Mouse (Mus musculus) heart, embryonic 16.5 days (tissue): ENCODE data around the gene Cacng7. TPM values are rescaled to one million over a fixed set of nuclear protein-coding genes. Genes with fewer than 3 reads are reported as not detected.

Source experiments
- ATAC-seq: fragments of 200-750 bp; cut with Nextera tagmentation; replicated peaks from 2 replicates; pipeline ENCODE4 v1.8.0; 2017; ENCODE audit warnings: moderate number of reproducible peaks; ENCODE audit not compliant: insufficient read depth, low FRiP score; ENCODE audit errors: extremely low read depth
- H3K27ac ChIP-seq: fragments of 300-500 bp; sonication (generic); 2 replicates; pipeline ENCODE4 v1.5.1; 2014; ENCODE audit warnings: mild to moderate bottlenecking, low read length, control low read depth, moderate library complexity
- H3K27me3 ChIP-seq: fragments of 300-500 bp; sonication (generic); 2 replicates; pipeline ENCODE4 v1.6.1; 2014; ENCODE audit warnings: low read length, mixed read lengths; ENCODE audit not compliant: control insufficient read depth, insufficient read depth
- H3K36me3 ChIP-seq: fragments of 300-500 bp; sonication (generic); 2 replicates; pipeline ENCODE4 v1.6.1; 2014; ENCODE audit not compliant: control insufficient read depth, insufficient read depth
- H3K4me1 ChIP-seq: fragments of 300-500 bp; sonication (generic); 2 replicates; pipeline ENCODE4 v1.6.1; 2014; ENCODE audit warnings: low read length, mixed read lengths; ENCODE audit not compliant: control insufficient read depth, insufficient read depth
- H3K4me2 ChIP-seq: fragments of 300-500 bp; sonication (generic); 2 replicates; pipeline ENCODE4 v1.6.1; 2014; ENCODE audit warnings: low read depth, mild to moderate bottlenecking, control low read depth, low read length
- H3K4me3 ChIP-seq: fragments of 300-500 bp; sonication (generic); 2 replicates; pipeline ENCODE4 v1.5.1; 2014; ENCODE audit warnings: mild to moderate bottlenecking, control low read depth, low read length
- H3K9ac ChIP-seq: fragments of 300-500 bp; sonication (generic); 2 replicates; pipeline ENCODE4 v1.6.1; 2014; ENCODE audit warnings: low read length, control low read depth
- H3K9me3 ChIP-seq: fragments of 300-500 bp; sonication (generic); replicated peaks from 2 replicates; pipeline ENCODE4 v1.6.1; 2016; ENCODE audit warnings: low read length; ENCODE audit not compliant: control insufficient read depth
- WGBS: fragments of 180-500 bp; shearing (Covaris S2); extraction: QIAGEN DNeasy Blood & Tissue Kit; methylation state at CpG from one replicate; pipeline ENCODE4 v1.1.7; 2014; 5-methylcytosine and 5-hydroxymethylcytosine counted together
- polyA plus RNA-seq: library from polyadenylated mRNA; unstranded; fragments of >200 nt; fragmentation: Nextera tagmentation; extraction: Ambion mirVana; gene quantifications from 2 replicates; pipeline ENCODE4 v1.2.1, GENCODE M21; 2015

The Cacng7 gene
- polyA plus RNA-seq, 1 experiment from 2014 or later, result 0.16 TPM

DNA sequence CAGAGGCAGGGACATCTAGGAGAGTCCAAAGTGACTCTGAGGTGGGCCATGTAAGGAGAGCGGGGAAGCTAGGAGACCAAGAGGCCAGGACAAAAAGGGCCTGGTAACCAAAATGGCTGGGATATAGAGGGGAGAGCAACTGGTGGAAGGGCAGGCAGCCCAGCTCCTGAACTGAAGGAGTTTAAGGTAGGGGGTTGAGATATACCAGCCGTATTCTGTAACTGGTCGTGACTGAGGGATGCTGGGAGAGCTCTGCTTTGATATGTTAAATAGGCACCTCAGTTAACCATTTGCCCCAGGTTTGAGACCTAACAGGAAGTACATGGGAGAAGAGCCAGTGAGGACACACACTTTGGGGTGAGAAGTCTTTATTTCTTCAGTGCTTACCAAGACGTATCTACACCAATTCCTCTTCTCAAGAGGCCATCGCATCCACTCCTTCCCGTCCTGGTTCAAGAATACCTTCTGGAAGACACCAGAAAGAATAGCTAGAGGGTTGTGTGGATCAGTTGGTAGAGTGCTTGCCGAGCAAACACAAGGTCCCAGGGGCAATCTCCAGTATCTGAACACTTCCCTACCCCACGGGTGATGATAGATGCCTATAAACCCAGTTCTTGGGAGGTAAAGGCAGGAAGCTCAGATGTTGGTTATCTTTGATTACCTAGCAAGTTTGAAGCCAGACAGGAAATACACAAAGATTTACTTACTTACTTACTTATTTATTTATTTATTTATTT, 31.7 kb upstream of the Cacng7 start:
- no peak overlapping the region for H3K4me3 ChIP-seq
- H3K4me2 ChIP-seq, result peak overlapping the region; percentile 75
- no peak overlapping the region for H3K9ac ChIP-seq
- H3K9me3 ChIP-seq, result no peaks in the 10 kb centered on the region
- H3K27me3 ChIP-seq, result peaks cover 14% of the 10 kb centered on the region
- 50% methylated on average over 8 of the region's 8 CpGs for WGBS
- H3K4me1 ChIP-seq, result peaks cover 59% of the 10 kb centered on the region
- ATAC-seq, result no peak
- H3K27ac ChIP-seq, result no peak overlapping the region
- peaks cover 34% of the 10 kb centered on the region for H3K36me3 ChIP-seq

DNA sequence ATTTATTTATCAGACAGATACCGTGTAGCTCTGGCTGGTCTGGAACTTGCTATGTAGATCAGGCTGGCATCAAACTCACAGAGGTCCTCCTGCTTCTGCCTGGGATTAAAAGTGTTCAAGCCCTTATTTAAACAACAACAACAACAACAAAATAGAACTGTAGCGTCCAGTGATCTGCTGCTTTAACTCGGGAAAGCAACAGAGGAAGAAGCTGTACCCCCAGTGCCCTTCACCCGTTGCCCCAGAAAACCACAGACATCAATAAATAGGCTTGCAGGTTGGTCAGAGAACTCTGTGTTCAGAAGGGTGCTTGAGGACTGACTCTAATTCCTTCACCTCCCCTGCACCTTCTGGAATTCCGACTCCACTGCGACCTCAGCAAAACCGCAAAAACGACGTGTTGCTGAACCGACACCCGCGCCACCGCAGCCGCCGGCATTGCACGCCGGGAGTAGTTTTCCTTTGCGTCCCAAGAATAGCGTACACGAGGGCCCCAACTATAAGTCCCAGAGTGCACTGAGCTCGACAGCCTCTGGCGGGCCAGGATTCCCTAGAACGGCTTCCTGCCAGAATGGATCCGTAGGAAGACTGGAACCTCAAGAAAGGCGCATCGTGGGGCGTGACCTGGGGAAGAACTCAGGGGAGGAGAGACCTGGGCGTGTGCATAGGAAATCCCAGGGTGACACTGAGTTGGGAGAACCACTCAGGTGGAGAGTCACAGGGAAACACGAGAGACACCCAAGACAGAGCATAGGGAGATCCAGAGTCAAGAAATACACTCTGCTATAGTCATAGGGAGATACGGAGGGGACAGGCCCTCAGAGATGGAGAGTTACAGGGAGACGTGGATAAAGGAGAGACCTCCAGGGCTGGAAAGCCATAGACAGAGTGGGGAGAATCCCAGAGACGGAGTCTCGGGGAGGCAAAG, 30.9 kb upstream of the Cacng7 start:
- Histone ChIP-seq H3K4me3 (peak overlapping the region; percentile 46), H3K4me2 (peak overlapping the region; percentile 75), H3K4me1 (peaks cover 51% of the 10 kb centered on the region), H3K9ac (peak overlapping the region; percentile 66), H3K9me3 (no peaks in the 10 kb centered on the region), H3K27ac (peak overlapping the region; percentile 69), H3K27me3 (peaks cover 14% of the 10 kb centered on the region), H3K36me3 (peaks cover 25% of the 10 kb centered on the region)
- 5% methylated on average over 33 of the region's 33 CpGs for WGBS
- peak; percentile 69 for ATAC-seq

DNA sequence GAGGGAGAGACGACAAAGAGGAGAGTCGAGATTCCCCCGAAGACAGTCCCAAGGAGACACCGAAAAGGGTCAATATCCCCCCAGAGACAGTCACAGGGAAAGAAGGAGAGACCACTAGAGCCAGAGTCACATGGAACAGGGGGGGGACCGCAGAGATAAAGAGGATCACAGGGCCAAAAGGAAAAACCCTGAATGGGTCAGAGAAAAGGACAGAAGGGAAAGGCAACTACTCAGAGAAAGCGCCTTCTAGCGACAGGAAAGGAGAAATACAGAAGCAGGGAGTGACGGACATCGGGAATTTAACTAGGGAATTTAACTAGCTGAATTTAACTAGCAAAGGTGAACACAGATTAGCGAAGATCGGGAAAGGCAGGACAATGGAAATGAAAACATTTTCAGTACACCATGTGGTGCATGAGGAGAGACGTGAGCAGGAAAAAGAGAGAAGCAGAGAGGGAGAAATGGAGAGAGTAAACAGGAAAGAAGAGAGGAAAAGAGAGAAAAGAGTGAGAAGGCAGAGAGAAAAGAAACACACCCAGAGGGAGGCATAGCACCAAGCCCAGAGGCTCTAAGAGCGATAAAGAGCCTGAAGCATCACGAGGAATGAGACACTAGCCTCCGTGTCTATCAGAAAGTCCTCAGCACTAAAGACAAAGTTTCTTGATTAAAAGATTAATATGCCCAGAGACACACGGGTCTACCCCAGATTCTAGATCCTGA, 30.0 kb upstream of the Cacng7 start:
- peaks cover 17% of the 10 kb centered on the region for H3K36me3 ChIP-seq
- H3K4me1 ChIP-seq, result peaks cover 43% of the 10 kb centered on the region
- peak overlapping the region; percentile 66 for H3K9ac ChIP-seq
- no peaks in the 10 kb centered on the region for H3K9me3 ChIP-seq
- ATAC-seq, result peak; percentile 20; the same call in 1 of the 2 replicates
- H3K27me3 ChIP-seq, result peaks cover 14% of the 10 kb centered on the region
- 4% methylated on average over 16 of the region's 16 CpGs for WGBS
- peak overlapping the region; percentile 46 for H3K4me3 ChIP-seq
- peak overlapping the region; percentile 61 for H3K27ac ChIP-seq
- peak overlapping the region; percentile 75 for H3K4me2 ChIP-seq

DNA sequence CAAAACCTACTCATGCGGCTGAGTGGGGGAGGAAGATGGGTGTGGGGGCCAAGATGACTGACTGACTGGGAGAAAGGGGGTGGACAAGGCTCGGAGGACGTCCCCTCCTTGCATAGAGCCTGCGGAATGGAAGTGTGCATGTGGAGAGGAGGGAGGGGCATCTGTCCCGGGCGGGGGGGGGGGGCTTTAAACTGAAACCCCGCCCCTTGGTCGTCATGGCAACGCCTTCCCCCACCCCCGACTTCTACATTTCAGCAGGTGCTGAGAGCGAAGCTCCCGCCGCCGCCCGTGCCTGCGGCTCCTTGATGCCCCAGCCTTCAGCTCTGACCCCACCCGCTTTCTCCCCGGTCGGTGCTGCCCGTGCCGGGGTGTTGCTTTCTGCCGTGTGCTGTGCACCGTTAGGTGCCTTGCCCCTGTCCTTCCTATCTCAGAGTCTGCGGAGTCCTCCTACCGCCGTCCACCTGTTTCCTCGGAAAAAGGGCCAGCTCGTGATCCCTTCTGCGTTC, 29.4 kb upstream of the Cacng7 start:
- Histone ChIP-seq H3K4me3 (peak overlapping the region; percentile 46), H3K9ac (peak overlapping the region; percentile 59), H3K4me1 (peaks cover 37% of the 10 kb centered on the region), H3K36me3 (peaks cover 15% of the 10 kb centered on the region), H3K27ac (no peak overlapping the region), H3K27me3 (peaks cover 14% of the 10 kb centered on the region), H3K4me2 (peak overlapping the region; percentile 75), H3K9me3 (no peaks in the 10 kb centered on the region)
- 0 out of 2 replicates have a peak, but pooled peaks have one; percentile 16 for ATAC-seq
- under 1% methylated on average over 28 of the region's 29 CpGs for WGBS

DNA sequence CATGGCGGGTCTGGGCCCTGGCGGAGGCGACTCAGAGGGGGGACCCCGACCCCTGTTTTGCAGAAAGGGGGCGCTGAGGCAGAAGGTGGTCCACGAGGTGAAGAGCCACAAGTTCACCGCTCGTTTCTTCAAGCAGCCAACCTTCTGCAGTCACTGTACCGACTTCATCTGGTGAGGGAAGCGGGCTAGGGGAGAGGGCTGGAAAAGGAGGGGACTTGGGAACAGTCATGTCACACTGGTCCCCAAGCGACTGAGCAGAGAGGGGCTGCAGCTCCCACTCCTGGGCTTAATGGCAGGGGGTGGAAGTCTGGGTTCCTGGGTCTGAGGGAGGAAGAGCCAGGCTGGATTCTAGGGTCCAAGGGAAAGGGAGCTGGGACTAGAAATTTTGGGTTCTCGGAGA, 29.0 kb upstream of the Cacng7 start:
- peak overlapping the region; percentile 59 for H3K9ac ChIP-seq
- ATAC-seq, result no peak
- peaks cover 32% of the 10 kb centered on the region for H3K4me1 ChIP-seq

DNA sequence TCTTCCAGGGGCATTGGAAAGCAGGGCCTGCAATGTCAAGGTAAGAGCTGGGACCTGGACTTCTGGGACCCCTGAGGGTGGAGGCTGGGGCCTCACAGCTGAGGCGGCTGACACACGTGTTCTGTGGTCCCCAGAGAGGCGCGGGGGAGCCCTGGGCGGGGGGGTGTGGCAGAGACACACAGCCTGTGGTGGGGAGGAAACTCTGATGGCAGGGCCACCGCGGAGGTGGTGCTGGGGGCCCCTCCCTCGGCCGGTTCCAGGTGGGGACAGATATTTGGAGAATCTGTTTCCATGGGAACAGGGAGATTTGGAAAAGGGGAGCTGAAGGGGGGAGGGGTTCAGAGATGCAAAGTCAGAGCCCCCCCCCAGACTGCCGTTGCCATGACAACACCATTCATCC, 28.5 kb upstream of the Cacng7 start:
- Histone ChIP-seq H3K9me3 (no peaks in the 10 kb centered on the region), H3K9ac (no peak overlapping the region), H3K4me1 (peaks cover 27% of the 10 kb centered on the region), H3K27me3 (peaks cover 14% of the 10 kb centered on the region), H3K36me3 (peaks cover 10% of the 10 kb centered on the region), H3K4me2 (no peak overlapping the region), H3K4me3 (no peak overlapping the region), H3K27ac (no peak overlapping the region)
- WGBS, result 10% methylated on average over 10 of the region's 10 CpGs
- no peak for ATAC-seq

More for the DNA sequence above, 29.0 kb upstream of the Cacng7 start:
- Histone ChIP-seq H3K4me3 (peak overlapping the region; percentile 46), H3K36me3 (peaks cover 14% of the 10 kb centered on the region), H3K4me2 (peak overlapping the region; percentile 75), H3K9me3 (no peaks in the 10 kb centered on the region), H3K27ac (no peak overlapping the region), H3K27me3 (peaks cover 14% of the 10 kb centered on the region)
- 4% methylated on average over 12 of the region's 12 CpGs for WGBS

DNA sequence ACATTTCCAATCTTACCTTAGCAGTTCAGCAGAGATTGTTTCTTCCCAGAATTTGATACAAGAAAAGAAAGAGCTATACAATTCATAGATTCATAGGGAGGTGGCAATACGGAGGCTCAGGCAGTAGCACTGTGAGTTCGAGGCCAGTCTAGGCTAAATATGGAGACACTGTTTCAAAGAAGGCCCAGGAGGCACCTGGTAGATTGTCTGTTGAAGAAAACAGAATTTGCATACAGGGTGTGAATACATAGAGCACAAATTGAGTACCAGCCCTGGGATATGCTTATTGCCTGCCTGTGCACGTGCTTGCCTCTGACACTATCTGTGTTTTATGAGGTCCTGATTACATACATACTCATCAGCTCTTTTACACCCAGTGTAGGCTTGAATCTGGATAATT, 26.4 kb upstream of the Cacng7 start:
- no peak for ATAC-seq
- Histone ChIP-seq H3K4me3 (no peak overlapping the region), H3K27me3 (peaks cover 14% of the 10 kb centered on the region), H3K9me3 (peaks cover 4% of the 10 kb centered on the region), H3K4me2 (no peak overlapping the region), H3K36me3 (no peaks in the 10 kb centered on the region), H3K4me1 (peaks cover 16% of the 10 kb centered on the region), H3K27ac (no peak overlapping the region), H3K9ac (no peak overlapping the region)
- 65% methylated on average over 3 of the region's 3 CpGs for whole genome bisulfite sequencing

DNA sequence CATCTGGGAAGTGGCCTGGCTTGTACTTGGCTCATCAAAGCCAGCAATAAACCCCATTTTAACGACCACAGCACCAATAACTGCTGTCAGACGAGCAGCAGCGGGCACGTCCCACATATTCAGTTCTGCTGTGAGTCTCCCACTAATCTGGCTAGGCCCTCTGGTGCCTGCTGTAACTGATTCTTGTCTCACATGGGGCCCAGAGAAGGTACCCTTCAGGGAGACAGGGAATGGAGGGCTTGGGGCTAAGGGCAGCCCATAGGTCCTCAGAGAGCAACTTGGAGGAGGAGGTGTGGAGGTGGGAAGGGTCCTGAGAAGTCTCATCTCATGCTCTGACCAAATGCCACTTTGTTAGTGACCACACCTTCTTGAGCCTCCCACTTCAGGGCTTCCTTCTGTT, 24.1 kb upstream of the Cacng7 start:
- Histone ChIP-seq H3K36me3 (no peaks in the 10 kb centered on the region), H3K4me2 (no peak overlapping the region), H3K4me3 (no peak overlapping the region), H3K27ac (no peak overlapping the region), H3K4me1 (peaks cover 6% of the 10 kb centered on the region), H3K9ac (no peak overlapping the region), H3K9me3 (peaks cover 4% of the 10 kb centered on the region), H3K27me3 (peaks cover 13% of the 10 kb centered on the region)
- ATAC-seq, result no peak
- WGBS, result 56% methylated on average over 4 of the region's 4 CpGs
